8 mouse cellular contexts compared by ENCODE assay signal in the genomic region with DNA sequence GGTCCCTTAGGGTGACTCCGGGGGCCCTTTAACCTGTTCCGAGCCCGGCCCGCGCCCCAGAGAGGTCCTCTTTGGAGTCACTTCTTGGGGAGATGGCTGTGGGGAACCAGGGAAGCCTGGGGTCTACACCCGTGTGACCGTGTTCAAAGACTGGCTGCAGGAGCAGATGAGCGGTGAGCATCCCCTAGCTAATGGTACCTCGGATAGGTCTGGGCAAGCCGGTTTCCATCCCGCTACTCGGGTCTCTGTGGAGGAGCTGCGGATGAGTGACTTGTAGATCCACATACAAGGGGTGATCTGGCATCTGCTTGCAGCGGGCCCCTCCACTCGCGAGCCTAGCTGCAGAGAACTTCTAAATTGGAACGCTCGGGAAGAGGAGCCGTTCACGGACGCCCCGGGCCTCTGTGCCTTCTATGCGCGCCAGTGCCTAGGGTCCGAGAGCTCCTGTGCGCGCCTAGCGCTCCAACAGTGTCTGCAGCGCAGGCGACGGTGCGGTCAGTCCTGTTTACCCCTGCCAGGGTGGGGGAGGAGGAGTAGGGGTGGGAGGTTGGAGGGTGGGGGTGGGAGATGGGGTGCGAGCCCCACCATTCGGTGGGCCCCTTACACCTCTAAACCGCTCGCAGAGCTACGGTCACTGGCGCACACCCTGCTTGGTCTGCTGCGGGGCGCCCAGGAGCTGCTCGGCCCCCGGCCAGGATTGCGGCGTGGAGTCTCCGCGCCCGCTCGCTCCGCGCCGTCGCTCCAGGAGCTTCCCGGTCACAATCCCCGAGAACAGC. TPM values are rescaled to one million over a fixed set of nuclear protein-coding genes. Genes with fewer than 3 reads are reported as not detected.
A peak's percentile ranks its signal among the peaks of the same experiment; 100 is the strongest.
DNase-seq lines count a peak whose midpoint lies in the region; ATAC-seq and TF ChIP-seq lines count a peak whose summit lies in the region.

No protein-coding gene starts in this region.

- no peaks in the 10 kb centered on the region for H3K9me3 ChIP-seq in heart, embryonic 16.5 days (replicated peaks; ENCODE audit: control insufficient read depth, low read length)
- H3K9me3 ChIP-seq in megakaryocyte, embryonic 14.5 days = no peaks in the 10 kb centered on the region

- 3% methylated on average over 54 of the region's 54 CpGs for WGBS in kidney, adult 2 months
- WGBS in heart, embryonic 16.5 days = 3% methylated on average over 53 of the region's 54 CpGs

- TF ChIP-seq CTCF in kidney, adult 2 months (conservative IDR thresholded peaks at IDR 0.05; ENCODE audit: insufficient read depth, insufficient read length, low read depth, low read length) = no peak
- no peak for TF ChIP-seq CTCF in bone marrow macrophage, adult 2 months (IDR thresholded peaks at IDR 0.05; ENCODE audit: low read depth, low read length)

- no peaks in the 10 kb centered on the region for H3K36me3 ChIP-seq in kidney, adult 2 months (ENCODE audit: control insufficient read depth, insufficient read depth, low read length)
- H3K36me3 ChIP-seq in heart, embryonic 16.5 days (ENCODE audit: control insufficient read depth, insufficient read depth) = no peaks in the 10 kb centered on the region
- H3K36me3 ChIP-seq in megakaryocyte, embryonic 14.5 days (replicated peaks; ENCODE audit: low read length) = no peaks in the 10 kb centered on the region

- H3K4me3 ChIP-seq in kidney, adult 2 months (ENCODE audit: insufficient read depth, low read depth, low read length) = peak overlapping the region; percentile 64
- peak overlapping the region; percentile 70 for H3K4me3 ChIP-seq in bone marrow macrophage, adult 2 months (ENCODE audit: insufficient read depth, low read length)
- peak overlapping the region; percentile 71 for H3K4me3 ChIP-seq in heart, embryonic 16.5 days (ENCODE audit: low read length)
- peak overlapping the region; percentile 90 for H3K4me3 ChIP-seq in megakaryocyte, embryonic 14.5 days (replicated peaks)

- H3K9ac ChIP-seq in heart, embryonic 16.5 days (ENCODE audit: low read length) = peak overlapping the region; percentile 76

- H3K4me1 ChIP-seq in kidney, adult 2 months (ENCODE audit: control insufficient read depth, insufficient read depth, low read length) = no peaks in the 10 kb centered on the region
- peaks cover 8% of the 10 kb centered on the region for H3K4me1 ChIP-seq in bone marrow macrophage, adult 2 months (ENCODE audit: control insufficient read depth, insufficient read depth, low read length)
- peaks cover 9% of the 10 kb centered on the region; the same call in 1 of the 2 replicates for H3K4me1 ChIP-seq in heart, embryonic 16.5 days (ENCODE audit: control insufficient read depth, insufficient read depth, low read length)
- H3K4me1 ChIP-seq in megakaryocyte, embryonic 14.5 days = peaks cover 28% of the 10 kb centered on the region

- 0 out of 2 replicates have a peak, but pooled peaks cover 1% of the 10 kb centered on the region for H3K27me3 ChIP-seq in kidney, adult 2 months (replicated peaks; ENCODE audit: control insufficient read depth, insufficient read depth, low read length)
- peaks cover 75% of the 10 kb centered on the region for H3K27me3 ChIP-seq in heart, embryonic 16.5 days (ENCODE audit: control insufficient read depth, insufficient read depth, low read length)
- peaks cover 95% of the 10 kb centered on the region for H3K27me3 ChIP-seq in megakaryocyte, embryonic 14.5 days (replicated peaks)

- TF ChIP-seq POLR2A in kidney, adult 2 months (IDR thresholded peaks at IDR 0.05; ENCODE audit: low read depth, low read length) = no peak
- TF ChIP-seq POLR2A in bone marrow macrophage, adult 2 months (IDR thresholded peaks at IDR 0.05; ENCODE audit: borderline replicate concordance, low read depth, low read length) = no peak

- peak; percentile 12; the same call in 1 of the 2 replicates for ATAC-seq in heart, embryonic 16.5 days (replicated peaks; ENCODE audit: extremely low read depth, insufficient read depth, low FRiP score)
- no peak for ATAC-seq in erythroid progenitor cell, adult 5-6 weeks (replicated peaks; ENCODE audit: low FRiP score, poor library complexity, severe bottlenecking)

- H3K4me2 ChIP-seq in heart, embryonic 16.5 days (ENCODE audit: low read depth, low read length) = peak overlapping the region; percentile 98

- no peak overlapping the region for H3K27ac ChIP-seq in kidney, adult 2 months (ENCODE audit: insufficient read depth, low read depth, low read length)
- H3K27ac ChIP-seq in bone marrow macrophage, adult 2 months (ENCODE audit: insufficient read depth, low read depth, low read length) = no peak overlapping the region
- H3K27ac ChIP-seq in heart, embryonic 16.5 days (ENCODE audit: low read length) = no peak overlapping the region

- no peak for DNase-seq in kidney, adult 2 months
- DNase-seq in kidney, adult 8-10 months = no peak
- DNase-seq in gastrocnemius, postnatal 25 days = no peak
- DNase-seq in thymus, postnatal 14 days = no peak

RNA-seq across cellular contexts. Expression of gene Prss56, which starts 3.3 kb away (rescaled TPM):
- polyA plus RNA-seq in kidney, adult 2 months (2012; rRNA removed) = not detected in 2 replicates
- not detected in 2 replicates for polyA plus RNA-seq in bone marrow macrophage, adult 2 months (2012; ENCODE audit: insufficient read depth, insufficient read length, missing spikeins)
- polyA plus RNA-seq in heart, embryonic 16.5 days (2015; fragmentation: Nextera tagmentation; extraction: Ambion mirVana) = not detected in 2 replicates
- polyA plus RNA-seq in megakaryocyte, embryonic 14.5 days (2012; ENCODE audit: insufficient read depth, low replicate concordance) = not detected in 2 replicates
- total RNA-seq in erythroid progenitor cell, adult 5-6 weeks (2015; ENCODE audit: low replicate concordance) = not detected in 2 replicates
- total RNA-seq in erythroid progenitor cell, adult 5-6 weeks (2017; ENCODE audit: low replicate concordance) = not detected in 2 replicates
- not detected for total RNA-seq in gastrocnemius, postnatal 25 days (2021)

RNA-seq across cellular contexts. Expression of gene Chrnd, which starts 4.0 kb away (rescaled TPM):
- not detected in 2 replicates for polyA plus RNA-seq in kidney, adult 2 months (2012; rRNA removed)
- not detected in 2 replicates for polyA plus RNA-seq in bone marrow macrophage, adult 2 months (2012; ENCODE audit: insufficient read depth, insufficient read length, missing spikeins)
- 0.05 and 0.13 TPM in 2 replicates for polyA plus RNA-seq in heart, embryonic 16.5 days (2015; fragmentation: Nextera tagmentation; extraction: Ambion mirVana)
- not detected in 2 replicates for polyA plus RNA-seq in megakaryocyte, embryonic 14.5 days (2012; ENCODE audit: insufficient read depth, low replicate concordance)
- not detected in 2 replicates for total RNA-seq in erythroid progenitor cell, adult 5-6 weeks (2015; ENCODE audit: low replicate concordance)
- total RNA-seq in erythroid progenitor cell, adult 5-6 weeks (2017; ENCODE audit: low replicate concordance) = not detected in 2 replicates
- 1 to 10 TPM; 2.1 to 3.5 TPM for total RNA-seq in gastrocnemius, postnatal 25 days (2021)

RNA-seq across cellular contexts. Expression of gene Chrng, which starts 18.0 kb away (rescaled TPM):
- polyA plus RNA-seq in kidney, adult 2 months (2012; rRNA removed) = not detected in 2 replicates
- polyA plus RNA-seq in bone marrow macrophage, adult 2 months (2012; ENCODE audit: insufficient read depth, insufficient read length, missing spikeins) = not detected in 2 replicates
- polyA plus RNA-seq in heart, embryonic 16.5 days (2015; fragmentation: Nextera tagmentation; extraction: Ambion mirVana) = 1.1 and 1.6 TPM in 2 replicates
- polyA plus RNA-seq in megakaryocyte, embryonic 14.5 days (2012; ENCODE audit: insufficient read depth, low replicate concordance) = not detected in 2 replicates
- not detected in 2 replicates for total RNA-seq in erythroid progenitor cell, adult 5-6 weeks (2015; ENCODE audit: low replicate concordance)
- total RNA-seq in erythroid progenitor cell, adult 5-6 weeks (2017; ENCODE audit: low replicate concordance) = not detected in 2 replicates
- 1 to 10 TPM in 1 of 2 experiments, under 1 TPM in 1; 0.15 to 1.4 TPM for total RNA-seq in gastrocnemius, postnatal 25 days (2021)

RNA-seq across cellular contexts. Expression of gene Eif4e2, which starts 27.3 kb away (rescaled TPM):
- 33.0 and 42.7 TPM in 2 replicates for polyA plus RNA-seq in kidney, adult 2 months (2012; rRNA removed)
- polyA plus RNA-seq in bone marrow macrophage, adult 2 months (2012; ENCODE audit: insufficient read depth, insufficient read length, missing spikeins) = 97.9 and 99.5 TPM in 2 replicates
- 100 and 104 TPM in 2 replicates for polyA plus RNA-seq in heart, embryonic 16.5 days (2015; fragmentation: Nextera tagmentation; extraction: Ambion mirVana)
- 21.2 and 24.1 TPM in 2 replicates for polyA plus RNA-seq in megakaryocyte, embryonic 14.5 days (2012; ENCODE audit: insufficient read depth, low replicate concordance)
- 37.8 and 49.9 TPM in 2 replicates for total RNA-seq in erythroid progenitor cell, adult 5-6 weeks (2015; ENCODE audit: low replicate concordance)
- total RNA-seq in erythroid progenitor cell, adult 5-6 weeks (2017; ENCODE audit: low replicate concordance) = 22.8 and 29.3 TPM in 2 replicates
- 10 to 100 TPM; 49.6 to 51.7 TPM for total RNA-seq in gastrocnemius, postnatal 25 days (2021)

RNA-seq across cellular contexts. Expression of gene Ecel1, which starts 30.1 kb away (rescaled TPM):
- polyA plus RNA-seq in kidney, adult 2 months (2012; rRNA removed) = 0.07 and 0.39 TPM in 2 replicates
- not detected in 2 replicates for polyA plus RNA-seq in bone marrow macrophage, adult 2 months (2012; ENCODE audit: insufficient read depth, insufficient read length, missing spikeins)
- 0.71 and 0.88 TPM in 2 replicates for polyA plus RNA-seq in heart, embryonic 16.5 days (2015; fragmentation: Nextera tagmentation; extraction: Ambion mirVana)
- polyA plus RNA-seq in megakaryocyte, embryonic 14.5 days (2012; ENCODE audit: insufficient read depth, low replicate concordance) = not detected in 2 replicates
- total RNA-seq in erythroid progenitor cell, adult 5-6 weeks (2015; ENCODE audit: low replicate concordance) = not detected in 2 replicates
- not detected in 2 replicates for total RNA-seq in erythroid progenitor cell, adult 5-6 weeks (2017; ENCODE audit: low replicate concordance)
- total RNA-seq in gastrocnemius, postnatal 25 days (2021) = not detected
